Mouse (Mus musculus): ENCODE data around the gene Cadm4. TPM values are rescaled to one million over a fixed set of nuclear protein-coding genes. Genes with fewer than 3 reads are reported as not detected.

Gene Cadm4
- total RNA-seq, 2 experiments from 2014 or later = not detected

GRCm38 (mm10) chr7:24529580-24529979, 47.8 kb downstream of the Cadm4 start:
- ATAC-seq (ENCODE audit: poor library complexity, severe bottlenecking) = no peak

GRCm38 (mm10) chr7:24530062-24530931, 48.5 kb downstream of the Cadm4 start, which contains the start of gene Irgq:
Gene Irgq, plus strand, starts transcription at chr7:24530689.
- ATAC-seq (ENCODE audit: poor library complexity, severe bottlenecking) = peak; percentile 92

DNA sequence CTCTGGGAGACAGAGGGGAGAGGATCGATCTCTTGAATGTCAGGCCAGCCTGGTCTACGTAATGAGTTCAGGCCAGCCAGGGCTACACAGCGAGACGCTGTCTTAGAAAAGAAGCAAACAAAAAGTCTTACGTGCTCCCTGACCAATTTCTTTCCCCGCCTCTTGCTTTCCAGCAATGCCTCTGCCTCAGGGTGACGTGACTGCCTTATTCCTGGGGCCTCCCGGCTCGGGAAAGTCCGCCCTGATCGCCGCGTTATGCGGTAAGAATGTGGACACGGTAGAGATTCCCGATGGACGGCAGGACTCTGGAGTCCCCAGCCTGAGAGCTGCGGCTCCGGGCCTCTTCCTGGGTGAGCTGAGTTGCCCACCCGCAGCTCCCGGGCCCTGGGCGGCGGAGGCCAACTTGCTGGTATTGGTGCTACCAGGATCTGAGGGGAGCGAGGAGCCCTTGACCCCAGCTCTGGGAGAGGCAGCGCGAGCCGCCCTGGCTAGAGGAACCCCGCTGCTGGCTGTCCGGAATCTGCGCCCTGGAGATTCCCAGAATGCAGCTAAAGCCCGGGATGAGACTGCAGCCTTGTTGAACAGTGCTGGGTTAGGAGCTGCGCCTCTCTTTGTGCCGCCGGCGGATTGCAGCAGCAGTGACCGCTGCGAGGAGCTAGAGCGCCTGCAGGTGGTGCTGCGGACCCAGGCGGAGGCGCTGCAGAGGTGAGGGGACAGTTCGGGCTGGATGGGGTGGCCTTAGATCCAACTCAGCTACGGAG, 49.6 kb downstream of the Cadm4 start:
- ATAC-seq (ENCODE audit: poor library complexity, severe bottlenecking) = peak; percentile 61

- no peak for ATAC-seq (ENCODE audit: poor library complexity, severe bottlenecking)
These were observed 51.3 kb downstream of the Cadm4 start for GRCm38 (mm10) chr7:24533031-24533571.

- no peak for ATAC-seq (ENCODE audit: poor library complexity, severe bottlenecking)
These were observed 52.0 kb downstream of the Cadm4 start for GRCm38 (mm10) chr7:24533806-24534205.

- ATAC-seq (ENCODE audit: poor library complexity, severe bottlenecking) = no peak
These were observed 52.5 kb downstream of the Cadm4 start for GRCm38 (mm10) chr7:24534301-24534700.

DNA sequence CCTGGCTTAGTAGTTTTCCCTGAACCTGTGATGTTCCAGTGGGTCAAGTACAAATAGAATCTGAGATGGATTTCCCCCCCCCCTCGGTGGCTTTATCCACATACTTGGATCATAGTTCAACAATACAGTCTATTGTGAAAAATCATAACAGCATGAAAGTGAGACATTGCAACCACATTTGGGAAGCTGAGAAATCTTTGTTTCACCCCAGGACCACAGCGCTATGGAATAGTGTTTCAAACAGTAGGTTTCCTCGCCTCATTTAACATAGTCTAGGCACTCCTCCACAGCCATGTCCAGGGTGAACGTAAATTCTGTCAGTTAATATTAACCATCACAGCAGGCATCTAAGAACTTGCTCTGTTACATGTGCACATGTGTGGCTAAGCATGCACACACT, 55.3 kb downstream of the Cadm4 start:
- ATAC-seq (ENCODE audit: poor library complexity, severe bottlenecking) = no peak

DNA sequence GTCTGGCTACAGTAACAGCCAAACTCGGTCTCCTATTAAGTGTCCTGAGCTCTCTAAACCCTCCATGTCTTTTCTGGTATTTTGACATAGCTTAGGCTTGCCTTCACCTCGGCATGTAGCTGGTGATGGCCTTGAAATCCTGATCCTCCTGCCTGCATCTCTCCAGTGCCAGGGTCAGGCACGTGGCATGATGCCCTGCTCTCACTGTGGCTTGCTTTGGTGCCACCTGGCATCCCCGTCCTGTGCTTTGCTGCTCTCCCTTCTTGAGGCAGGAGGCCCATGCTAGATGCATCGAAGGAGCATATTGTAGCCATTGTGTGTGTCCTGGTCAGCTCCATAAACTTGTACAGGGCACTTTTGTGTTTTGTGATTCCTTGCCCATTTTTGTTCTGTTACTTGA, 55.8 kb downstream of the Cadm4 start:
- no peak for ATAC-seq (ENCODE audit: poor library complexity, severe bottlenecking)

DNA sequence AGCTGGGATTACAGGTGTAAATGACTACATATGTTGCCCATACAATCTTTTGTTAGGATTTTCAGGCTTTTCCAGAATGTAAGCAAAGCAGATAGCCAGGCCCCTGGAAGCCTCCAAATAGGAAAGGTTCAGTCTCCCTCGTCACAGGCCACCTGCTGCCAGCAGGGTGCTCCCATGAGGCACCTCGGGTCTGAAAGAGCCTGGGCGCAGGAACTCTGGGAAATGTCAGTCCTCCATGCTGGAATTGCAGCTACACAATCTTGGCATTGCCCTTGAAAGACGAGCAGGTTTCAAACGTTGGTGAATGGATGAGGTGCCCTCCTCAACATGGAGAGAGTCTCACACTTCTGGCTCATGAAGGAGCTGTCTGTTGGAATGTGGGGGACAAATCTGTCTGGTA, 56.3 kb downstream of the Cadm4 start:
- ATAC-seq (ENCODE audit: poor library complexity, severe bottlenecking) = no peak

DNA sequence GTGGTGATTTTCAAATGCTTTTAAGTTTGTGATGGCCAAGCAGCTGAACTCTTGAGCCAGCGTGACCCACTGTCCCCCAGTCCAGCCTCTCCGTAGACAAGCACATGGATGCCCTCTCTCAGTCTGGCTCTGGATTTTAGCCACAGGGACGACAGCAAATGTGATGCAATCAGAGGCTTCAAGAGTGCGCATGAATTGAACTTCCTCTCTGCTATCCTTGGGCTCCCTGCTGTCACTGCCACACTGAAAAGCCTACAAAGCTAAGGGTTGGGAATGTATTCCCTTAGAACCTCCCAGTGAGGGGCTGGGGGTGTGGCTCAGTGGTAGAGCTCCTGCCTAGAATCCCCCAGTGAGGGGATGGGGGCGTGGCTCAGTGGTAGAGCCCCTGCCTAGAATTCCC, 56.9 kb downstream of the Cadm4 start:
- ATAC-seq (ENCODE audit: poor library complexity, severe bottlenecking) = peak; percentile 70

- ATAC-seq (ENCODE audit: poor library complexity, severe bottlenecking) = no peak
These were observed 57.9 kb downstream of the Cadm4 start for GRCm38 (mm10) chr7:24539686-24540085.

GRCm38 (mm10) chr7:24544506-24544905, 62.7 kb downstream of the Cadm4 start:
- ATAC-seq (ENCODE audit: poor library complexity, severe bottlenecking) = no peak

DNA sequence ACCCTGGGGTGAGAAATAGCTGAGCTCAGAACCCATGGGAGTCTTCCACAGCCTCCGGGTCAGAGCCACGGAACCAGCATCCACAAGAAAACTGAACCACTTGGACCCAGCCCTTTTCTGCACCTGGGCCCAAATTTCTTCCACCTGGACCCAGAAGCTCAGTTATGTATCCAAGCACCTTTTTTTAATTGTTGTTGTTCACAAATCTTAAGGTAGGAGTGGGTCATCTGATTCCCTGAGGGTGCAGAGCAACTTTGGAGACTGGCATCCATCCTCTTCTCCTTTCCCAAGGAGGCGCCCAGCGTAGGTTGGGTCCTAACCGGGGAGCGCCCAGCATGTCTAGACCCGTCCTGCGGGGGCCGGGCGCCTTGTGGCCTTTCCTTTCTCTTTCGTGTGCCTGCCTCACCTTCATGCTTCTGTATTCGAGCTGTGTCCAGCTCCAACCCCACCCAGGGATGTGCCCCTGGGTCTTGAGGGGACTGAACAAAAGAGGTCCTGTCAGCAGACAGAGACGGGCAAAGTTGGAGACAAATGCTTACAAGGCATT, 64.3 kb downstream of the Cadm4 start, which contains the start of the genes Pinlyp and Xrcc1:
TSS of gene Pinlyp (minus strand) at position 51 of the 547 bp plus-strand sequence.
TSS of gene Xrcc1 (plus strand) at position 222 of the 547 bp plus-strand sequence.
- ATAC-seq (ENCODE audit: poor library complexity, severe bottlenecking) = 0 out of 2 replicates have a peak, but pooled peaks have one; percentile 1

GRCm38 (mm10) chr7:24546634-24547389, 65.0 kb downstream of the Cadm4 start:
- ATAC-seq (ENCODE audit: poor library complexity, severe bottlenecking) = peak; percentile 100

- ATAC-seq (ENCODE audit: poor library complexity, severe bottlenecking) = no peak
These were observed 65.8 kb downstream of the Cadm4 start for GRCm38 (mm10) chr7:24547534-24548036.

GRCm38 (mm10) chr7:24551985-24552759, 70.3 kb downstream of the Cadm4 start:
- peak; percentile 91 for ATAC-seq (ENCODE audit: poor library complexity, severe bottlenecking)

Data from megakaryocyte, adult 5-6 weeks (primary cell).